Mouse (Mus musculus): ENCODE measurements around the gene Slc38a6.

- TF ChIP-seq MAX (IDR thresholded peaks at IDR 0.05; ENCODE audit: low read length), result no peak
- TF ChIP-seq USF1 (IDR thresholded peaks at IDR 0.05; ENCODE audit: low read depth, low read length), result no peak
- TF ChIP-seq TBP (IDR thresholded peaks at IDR 0.05; ENCODE audit: low read depth, low read length), result no peak
- TF ChIP-seq CTCF (IDR thresholded peaks at IDR 0.05 in 2 of 3, conservative IDR thresholded peaks at IDR 0.05 in 1 of 3; ENCODE audit: control insufficient read depth in 1 of 3, insufficient read depth in 1 of 3, low read depth in 2 of 3, low read length in 3 of 3, poor library complexity in 1 of 3, severe bottlenecking in 1 of 3), result no peak
- no peak for TF ChIP-seq SMC3 (IDR thresholded peaks at IDR 0.05; ENCODE audit: low read depth, low read length)
- no peak for TF ChIP-seq POLR2AphosphoS5 (IDR thresholded peaks at IDR 0.05; ENCODE audit: borderline replicate concordance, low read depth, low read length)
- TF ChIP-seq BHLHE40 (IDR thresholded peaks at IDR 0.05; ENCODE audit: borderline replicate concordance, low read depth, low read length), result no peak
- TF ChIP-seq CHD1 (IDR thresholded peaks at IDR 0.05; ENCODE audit: low read depth, low read length), result no peak
- no peak for TF ChIP-seq E2F4 (IDR thresholded peaks at IDR 0.05; ENCODE audit: borderline replicate concordance, low read depth, low read length)
- TF ChIP-seq RCOR1 (IDR thresholded peaks at IDR 0.05; ENCODE audit: low read depth, low read length), result no peak
- no peak for TF ChIP-seq POLR2A (IDR thresholded peaks at IDR 0.05; ENCODE audit: control insufficient read depth in 1 of 2, insufficient read depth in 1 of 2, low read depth in 1 of 2, low read length in 2 of 2, poor library complexity in 1 of 2)
- no peak for TF ChIP-seq MEF2A (IDR thresholded peaks at IDR 0.05; ENCODE audit: extremely low read depth, insufficient replicate concordance, low read depth, low read length, poor library complexity, severe bottlenecking)
Observed at GRCm38 (mm10) chr12:73359520-73359919, 72.9 kb downstream of the Slc38a6 start.
